Mouse (Mus musculus): ENCODE measurements around the gene Mfsd4a.

DNA sequence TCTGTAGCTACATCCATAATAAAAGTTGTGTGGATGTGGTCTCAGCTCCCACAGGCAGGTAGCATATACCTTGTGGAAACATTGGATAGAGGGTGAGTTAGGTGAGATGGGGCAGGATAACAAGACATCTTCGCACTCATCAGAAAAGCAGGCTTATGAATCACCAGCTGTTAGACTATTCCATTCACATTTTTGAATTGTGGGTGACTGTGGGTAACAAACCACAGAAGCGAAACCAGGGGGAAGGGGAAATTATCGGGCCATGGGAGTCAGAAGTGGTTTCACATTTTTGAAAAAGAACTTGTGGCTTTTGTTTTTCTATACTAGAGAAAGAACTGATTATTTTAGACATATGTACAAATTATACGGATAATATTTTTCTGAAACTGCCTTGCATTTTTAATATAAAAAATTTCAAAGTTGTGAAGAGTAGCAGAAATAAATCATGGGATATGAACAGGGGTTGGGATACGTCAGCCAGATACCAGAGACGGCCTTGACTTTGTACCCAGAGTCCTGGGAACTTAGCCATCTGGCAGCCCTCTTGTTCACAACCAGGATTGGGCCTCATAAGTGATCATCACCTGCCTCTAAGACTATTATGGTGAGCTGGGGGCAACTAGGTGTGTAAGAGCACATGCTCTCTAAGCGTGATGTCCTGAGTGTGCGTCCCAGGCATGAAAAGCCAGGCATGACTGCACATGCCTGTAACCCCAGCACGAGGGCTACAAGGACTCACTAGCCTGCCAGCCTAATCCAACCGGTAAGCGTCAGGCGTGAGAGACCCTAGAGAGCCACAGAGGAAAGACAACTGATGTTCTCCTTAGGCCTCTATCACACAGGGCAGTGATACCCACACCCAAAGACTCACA lies 74.5 kb downstream of the Mfsd4a start:
- TF ChIP-seq CTCF (IDR thresholded peaks at IDR 0.05; ENCODE audit: extremely low read depth, insufficient read depth, low read length) (no peak), POLR2A (IDR thresholded peaks at IDR 0.05; ENCODE audit: extremely low read depth, insufficient read depth, low read length) (no peak)
